Mouse (Mus musculus) forebrain, postnatal 0 days (tissue): ENCODE measurements around the gene Fads1. TPM values are rescaled to one million over a fixed set of nuclear protein-coding genes. Genes with fewer than 3 reads are reported as not detected.

Experiments
- ATAC-seq: fragments of 200-750 bp; cut with Nextera tagmentation; 2 replicates; pipeline ENCODE4 v1.8.0; 2017; ENCODE audit warnings: mild to moderate bottlenecking, moderate library complexity
- DNase-seq: peaks from one replicate; pipeline ENCODE4 v3.0.0-alpha.2; 2015
- H3K27ac ChIP-seq: fragments of 300-500 bp; sonication (generic); 2 replicates; pipeline ENCODE4 v1.5.1; 2014; ENCODE audit warnings: low read depth, mild to moderate bottlenecking, antibody characterized with exemption, low read length, moderate library complexity, mixed read lengths
- H3K27me3 ChIP-seq: fragments of 300-500 bp; sonication (generic); 2 replicates; pipeline ENCODE4 v1.6.1; 2014; ENCODE audit warnings: mild to moderate bottlenecking, low read length, mixed read lengths; ENCODE audit not compliant: insufficient read depth
- H3K36me3 ChIP-seq: fragments of 300-500 bp; sonication (generic); 2 replicates; pipeline ENCODE4 v1.6.1; 2014; ENCODE audit warnings: mild to moderate bottlenecking, moderate library complexity; ENCODE audit not compliant: insufficient read depth
- H3K4me1 ChIP-seq: fragments of 300-500 bp; sonication (generic); 2 replicates; pipeline ENCODE4 v1.6.1; 2014; ENCODE audit warnings: antibody characterized with exemption; ENCODE audit not compliant: insufficient read depth
- H3K4me2 ChIP-seq: fragments of 300-500 bp; sonication (generic); 2 replicates; pipeline ENCODE4 v1.6.1; 2014; ENCODE audit warnings: low read depth, mild to moderate bottlenecking, moderate library complexity
- H3K4me3 ChIP-seq: fragments of 300-500 bp; sonication (generic); 2 replicates; pipeline ENCODE4 v1.5.1; 2014; ENCODE audit warnings: low read depth, low read length, mixed read lengths
- H3K9ac ChIP-seq: fragments of 300-500 bp; sonication (generic); 2 replicates; pipeline ENCODE4 v1.6.1; 2014; ENCODE audit warnings: mild to moderate bottlenecking
- H3K9me3 ChIP-seq: fragments of 300-500 bp; sonication (generic); 2 replicates; pipeline ENCODE4 v1.6.1; 2016; ENCODE audit warnings: low read length
- CTCF ChIP-seq: sonication (generic); IDR thresholded peaks from 2 replicates; pipeline ENCODE4 v1.5.1; 2016; ENCODE audit warnings: antibody characterized with exemption, control low read depth, low read depth
- WGBS: fragments of 180-500 bp; shearing (Covaris S2); extraction: QIAGEN DNeasy Blood & Tissue Kit; methylation state at CpG from one replicate; pipeline ENCODE4 v1.1.7; 2014; 5-methylcytosine and 5-hydroxymethylcytosine counted together
- polyA plus RNA-seq: library from polyadenylated mRNA; unstranded; fragments of >200 nt; fragmentation: Nextera tagmentation; extraction: Ambion mirVana; gene quantifications from 2 replicates; pipeline ENCODE4 v1.2.1, GENCODE M21; 2015
- total RNA-seq: library from RNA; depleted of rRNA; stranded (reverse); fragments of >200 nt; gene quantifications from 2 replicates; pipeline ENCODE4 v1.2.3, GENCODE M21; 2014; rRNA removed

Gene Fads1
- total RNA-seq: 142 and 176 TPM in 2 replicates
- polyA plus RNA-seq: 113 and 153 TPM in 2 replicates

DNA sequence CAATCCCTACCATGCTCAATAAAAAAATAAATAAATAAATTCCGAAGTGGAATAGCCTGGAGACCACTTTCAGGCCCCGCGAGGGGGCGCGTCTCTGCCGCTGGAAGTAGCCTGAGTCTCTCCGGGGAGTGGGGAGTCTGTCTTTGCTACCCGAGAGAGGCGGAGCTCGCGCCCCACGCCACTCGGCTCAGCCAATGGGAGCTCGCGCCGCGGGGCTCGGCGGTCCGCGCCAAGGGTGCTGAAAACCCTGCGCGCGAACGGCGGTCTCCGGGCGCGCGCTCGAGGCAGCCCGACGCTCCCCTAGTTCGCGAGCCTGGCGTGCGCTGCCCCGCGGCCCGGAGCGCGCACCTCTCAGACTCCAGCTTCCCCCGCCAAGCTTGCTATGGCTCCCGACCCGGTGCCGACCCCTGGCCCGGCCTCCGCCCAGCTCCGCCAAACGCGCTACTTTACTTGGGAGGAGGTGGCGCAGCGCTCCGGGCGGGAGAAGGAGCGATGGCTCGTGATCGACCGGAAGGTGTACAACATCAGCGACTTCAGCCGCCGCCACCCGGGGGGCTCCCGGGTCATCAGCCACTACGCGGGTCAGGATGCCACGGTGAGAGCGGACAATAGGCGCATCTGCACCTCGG, at the start of gene Fads1:
TSS of gene Fads1 (plus strand) at position 219 of the 629 bp plus-strand sequence.
- peaks cover 22% of the 10 kb centered on the region for H3K36me3 ChIP-seq
- peak; percentile 72 for TF ChIP-seq CTCF
- peak within 1 kb of the TSS; percentile 81 for H3K4me2 ChIP-seq
- 2% methylated on average over 67 of the region's 70 CpGs for WGBS
- peak; percentile 99 for DNase-seq
- H3K4me1 ChIP-seq: peaks cover 10% of the 10 kb centered on the region; the same call in 1 of the 2 replicates
- H3K9ac ChIP-seq: peak within 1 kb of the TSS; percentile 95
- H3K27me3 ChIP-seq: no peaks in the 10 kb centered on the region
- peak; percentile 96 for ATAC-seq
- H3K4me3 ChIP-seq: peak within 1 kb of the TSS; percentile 90
- H3K27ac ChIP-seq: peak within 1 kb of the TSS; percentile 94
- H3K9me3 ChIP-seq: no peaks in the 10 kb centered on the region

DNA sequence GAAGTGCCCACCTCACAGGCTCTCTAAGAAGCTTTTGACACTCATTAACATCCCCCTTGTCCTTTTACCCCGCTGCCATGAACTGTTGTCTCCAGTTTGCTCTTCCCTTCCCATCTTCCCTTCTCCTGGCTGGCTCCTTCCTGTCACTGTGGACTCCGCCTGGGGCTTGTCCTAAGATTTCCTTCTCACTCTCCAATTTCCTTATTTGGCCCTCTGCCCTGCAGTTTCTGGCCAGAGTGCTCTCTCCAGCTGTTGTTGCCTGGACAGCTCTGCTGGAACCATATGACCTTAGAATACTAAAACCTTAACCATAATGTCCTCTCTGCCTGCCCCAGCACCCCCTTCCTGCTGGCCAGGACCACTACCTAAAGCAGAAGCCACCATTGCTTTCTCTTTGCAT, 48.0 kb upstream of the Fads1 start:
- no peak for DNase-seq
- no peaks in the 10 kb centered on the region for H3K4me1 ChIP-seq
- H3K4me2 ChIP-seq: no peak overlapping the region
- TF ChIP-seq CTCF: no peak
- no peak overlapping the region for H3K9ac ChIP-seq
- H3K4me3 ChIP-seq: no peak overlapping the region
- H3K27ac ChIP-seq: no peak overlapping the region
- WGBS: 64% methylated on average over 2 of the region's 2 CpGs
- no peaks in the 10 kb centered on the region for H3K9me3 ChIP-seq
- H3K36me3 ChIP-seq: no peaks in the 10 kb centered on the region
- H3K27me3 ChIP-seq: no peaks in the 10 kb centered on the region
- ATAC-seq: no peak

DNA sequence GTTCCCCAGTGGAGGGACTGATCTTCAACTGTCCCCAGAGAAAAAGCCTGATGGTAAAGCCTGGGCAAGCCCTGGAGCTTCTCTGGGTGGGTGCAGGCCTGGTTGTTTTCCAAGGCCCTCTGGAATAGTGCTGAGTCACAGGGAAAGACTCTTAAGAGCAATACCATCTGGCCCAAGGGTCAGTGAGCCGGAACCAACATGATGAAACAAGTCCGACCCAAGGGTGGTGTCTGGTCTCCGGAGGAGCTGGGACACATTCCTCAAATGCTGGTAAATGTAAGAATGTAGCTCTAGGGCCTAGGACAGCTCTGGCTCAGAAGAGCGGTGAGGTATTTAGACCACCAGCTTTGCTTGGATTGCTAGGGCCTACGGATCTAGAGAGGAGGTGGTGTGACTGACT, 45.3 kb upstream of the Fads1 start:
- DNase-seq: no peak
- Histone ChIP-seq H3K4me1 (no peaks in the 10 kb centered on the region), H3K9ac (no peak overlapping the region), H3K4me3 (no peak overlapping the region), H3K27ac (no peak overlapping the region), H3K9me3 (no peaks in the 10 kb centered on the region), H3K4me2 (no peak overlapping the region), H3K27me3 (no peaks in the 10 kb centered on the region), H3K36me3 (no peaks in the 10 kb centered on the region)
- whole genome bisulfite sequencing: 86% methylated on average over 5 of the region's 5 CpGs
- ATAC-seq: no peak
- no peak for TF ChIP-seq CTCF

DNA sequence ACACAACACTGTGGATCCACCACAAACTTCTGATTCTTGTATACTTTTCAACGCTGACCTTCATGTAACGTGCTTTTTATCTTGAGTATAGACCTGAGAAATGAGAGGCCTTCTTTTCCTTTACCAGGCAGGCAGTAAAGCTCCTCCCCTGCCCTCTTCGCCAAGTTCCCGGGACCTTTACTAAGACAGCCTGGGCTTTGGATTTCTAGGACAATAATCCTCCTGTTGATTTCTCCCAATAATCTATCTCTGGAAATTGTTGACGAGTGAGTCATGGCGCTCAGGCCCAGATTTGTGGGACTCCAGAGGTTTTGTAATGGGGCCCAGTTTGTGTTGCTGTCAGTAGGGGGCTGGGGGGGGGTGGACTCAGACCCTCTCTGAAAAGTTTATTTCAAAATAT, 43.0 kb upstream of the Fads1 start:
- H3K27me3 ChIP-seq: no peaks in the 10 kb centered on the region
- no peaks in the 10 kb centered on the region for H3K36me3 ChIP-seq
- no peak for DNase-seq
- H3K9me3 ChIP-seq: no peaks in the 10 kb centered on the region
- WGBS: 82% methylated on average over 6 of the region's 6 CpGs
- no peak overlapping the region for H3K4me3 ChIP-seq
- no peak for ATAC-seq
- no peak overlapping the region for H3K9ac ChIP-seq
- no peak for TF ChIP-seq CTCF
- H3K4me2 ChIP-seq: no peak overlapping the region
- H3K27ac ChIP-seq: no peak overlapping the region
- no peaks in the 10 kb centered on the region for H3K4me1 ChIP-seq

DNA sequence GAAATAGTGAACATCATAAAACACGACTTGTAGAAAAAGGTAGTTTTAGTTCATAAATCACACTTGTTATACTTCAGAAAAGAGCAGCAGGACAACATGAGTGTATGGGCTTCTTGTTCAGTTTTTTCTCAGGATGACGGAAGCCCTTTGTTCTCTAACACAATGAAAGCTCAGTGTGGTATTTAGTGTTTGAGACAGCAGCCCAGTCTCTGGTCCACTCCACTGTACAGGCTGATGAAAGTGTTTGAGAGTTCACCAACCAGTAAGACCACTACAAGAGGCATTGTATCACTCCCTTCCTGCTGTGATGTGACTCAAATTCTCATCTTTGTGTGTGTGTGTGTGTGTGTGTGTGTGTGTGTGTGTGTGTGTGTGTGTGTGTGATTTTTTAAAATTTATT, 39.0 kb upstream of the Fads1 start:
- DNase-seq (no peak), ATAC-seq (peak; percentile 29)
- H3K9me3 ChIP-seq: no peaks in the 10 kb centered on the region
- no peaks in the 10 kb centered on the region for H3K36me3 ChIP-seq
- H3K27ac ChIP-seq: no peak overlapping the region
- WGBS: 17% methylated on average over 2 of the region's 2 CpGs
- TF ChIP-seq CTCF: no peak
- H3K4me2 ChIP-seq: no peak overlapping the region
- H3K9ac ChIP-seq: no peak overlapping the region
- H3K4me3 ChIP-seq: no peak overlapping the region
- H3K4me1 ChIP-seq: no peaks in the 10 kb centered on the region
- no peaks in the 10 kb centered on the region for H3K27me3 ChIP-seq

DNA sequence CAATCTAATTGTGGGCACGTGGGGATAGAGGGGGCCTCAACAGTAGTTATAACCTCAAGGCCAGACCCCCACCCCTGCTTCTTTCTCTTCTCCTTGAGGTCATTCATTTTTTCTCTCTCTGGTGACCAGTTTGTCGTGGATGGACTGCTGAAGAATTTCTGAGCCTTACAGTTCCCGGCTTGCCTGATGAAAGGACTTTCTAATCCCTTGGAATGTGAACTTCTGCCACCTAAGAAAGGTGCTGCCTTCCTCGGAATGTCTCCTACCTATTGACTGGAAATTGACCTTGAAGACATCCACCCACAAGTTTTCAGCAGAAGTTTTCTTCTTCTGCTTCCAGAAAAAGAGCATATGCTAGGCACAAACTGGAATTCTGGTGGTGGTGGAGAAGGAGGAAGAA, 38.2 kb upstream of the Fads1 start:
- DNase-seq (no peak), ATAC-seq (no peak)
- no peak overlapping the region for H3K4me3 ChIP-seq
- H3K9ac ChIP-seq: no peak overlapping the region
- no peaks in the 10 kb centered on the region for H3K4me1 ChIP-seq
- no peaks in the 10 kb centered on the region for H3K9me3 ChIP-seq
- H3K27ac ChIP-seq: no peak overlapping the region
- 47% methylated on average over 4 of the region's 4 CpGs for WGBS
- no peaks in the 10 kb centered on the region for H3K27me3 ChIP-seq
- H3K4me2 ChIP-seq: no peak overlapping the region
- no peak for TF ChIP-seq CTCF
- H3K36me3 ChIP-seq: no peaks in the 10 kb centered on the region

DNA sequence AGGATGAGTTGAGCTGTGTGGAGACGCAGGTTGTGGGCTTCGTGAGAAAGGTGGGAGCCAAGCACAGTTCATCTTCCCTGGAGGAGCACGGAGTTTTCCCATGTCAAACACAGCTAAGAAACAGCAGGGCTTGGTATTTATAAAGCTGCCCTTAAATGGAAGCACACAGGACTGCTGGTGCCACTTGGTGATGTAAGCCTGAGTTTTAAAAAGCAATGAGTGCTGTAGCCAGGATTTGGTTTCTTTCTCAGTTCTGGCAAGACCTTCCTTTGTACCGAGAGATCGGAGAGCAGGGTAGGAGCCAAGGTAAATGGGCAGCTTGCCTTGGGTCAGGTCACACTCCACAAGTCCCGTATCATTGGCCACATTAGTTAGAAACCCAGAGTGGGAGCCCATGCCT, 34.1 kb upstream of the Fads1 start:
- H3K27me3 ChIP-seq: no peaks in the 10 kb centered on the region
- no peak overlapping the region for H3K4me3 ChIP-seq
- WGBS: 62% methylated on average over 6 of the region's 6 CpGs
- H3K36me3 ChIP-seq: no peaks in the 10 kb centered on the region
- no peaks in the 10 kb centered on the region for H3K4me1 ChIP-seq
- no peak overlapping the region for H3K9ac ChIP-seq
- no peak for DNase-seq
- peak; percentile 23; the same call in 1 of the 2 replicates for ATAC-seq
- H3K9me3 ChIP-seq: no peaks in the 10 kb centered on the region
- no peak overlapping the region for H3K4me2 ChIP-seq
- no peak for TF ChIP-seq CTCF
- no peak overlapping the region for H3K27ac ChIP-seq
